Mouse (Mus musculus): ENCODE results near the gene Map2k2.

- TF ChIP-seq CTCF (IDR thresholded peaks at IDR 0.05; ENCODE audit: low read depth) = no peak
- TF ChIP-seq EP300 (IDR thresholded peaks at IDR 0.05; ENCODE audit: low read depth) = no peak
Observed at GRCm38 (mm10) chr10:81119625-81120024, 13.9 kb downstream of the Map2k2 start.

Data from liver, embryonic 14.5 days (tissue).